ENCODE assay signal across 8 mouse cellular contexts in genomic region chr19:5799566-5800349, GRCm38 (mm10). TPM values are rescaled to one million over a fixed set of nuclear protein-coding genes. Genes with fewer than 3 reads are reported as not detected.
A peak's percentile ranks its signal among the peaks of the same experiment; 100 is the strongest.
DNase-seq lines count a peak whose midpoint lies in the region; ATAC-seq lines count a peak whose summit lies in the region.

No protein-coding gene starts in this region.

- H3K9ac ChIP-seq in embryonic facial prominence, embryonic 13.5 days, result peak overlapping the region; percentile 99
- H3K9ac ChIP-seq in intestine, embryonic 15.5 days, result peak overlapping the region; percentile 89
- H3K9ac ChIP-seq in midbrain, embryonic 15.5 days, result peak overlapping the region; percentile 77

- peaks cover 38% of the 10 kb centered on the region for H3K36me3 ChIP-seq in embryonic facial prominence, embryonic 13.5 days
- H3K36me3 ChIP-seq in intestine, embryonic 15.5 days, result peaks cover 20% of the 10 kb centered on the region
- peaks cover 9% of the 10 kb centered on the region for H3K36me3 ChIP-seq in midbrain, embryonic 15.5 days (replicated peaks)

- H3K27ac ChIP-seq in embryonic facial prominence, embryonic 13.5 days, result peak overlapping the region; percentile 100
- peak overlapping the region; percentile 84; the same call in 1 of the 2 replicates for H3K27ac ChIP-seq in intestine, embryonic 15.5 days
- peak overlapping the region; percentile 100 for H3K27ac ChIP-seq in midbrain, embryonic 15.5 days

- peak overlapping the region; percentile 91 for H3K4me3 ChIP-seq in embryonic facial prominence, embryonic 13.5 days
- H3K4me3 ChIP-seq in intestine, embryonic 15.5 days (replicated peaks), result peak overlapping the region; percentile 64
- H3K4me3 ChIP-seq in midbrain, embryonic 15.5 days, result peak overlapping the region; percentile 80

- peak; percentile 39 for DNase-seq in cerebellum, adult 11-12 months
- peak; percentile 49 for DNase-seq in CD4-positive helper T cell, adult 2 months (ENCODE audit: low read depth, low spot score)
- DNase-seq in urinary bladder, postnatal 36 days (ENCODE audit: low spot score in 2 of 2), result no peak
- DNase-seq in right cerebral cortex, adult 2 months (ENCODE audit: low spot score in 2 of 2), result no peak

- H3K4me1 ChIP-seq in embryonic facial prominence, embryonic 13.5 days, result peaks cover 43% of the 10 kb centered on the region
- H3K4me1 ChIP-seq in intestine, embryonic 15.5 days (replicated peaks), result peaks cover 30% of the 10 kb centered on the region
- peaks cover 38% of the 10 kb centered on the region for H3K4me1 ChIP-seq in midbrain, embryonic 15.5 days

- H3K9me3 ChIP-seq in embryonic facial prominence, embryonic 13.5 days, result no peaks in the 10 kb centered on the region
- no peaks in the 10 kb centered on the region for H3K9me3 ChIP-seq in intestine, embryonic 15.5 days
- no peaks in the 10 kb centered on the region for H3K9me3 ChIP-seq in midbrain, embryonic 15.5 days

- H3K27me3 ChIP-seq in embryonic facial prominence, embryonic 13.5 days, result no peaks in the 10 kb centered on the region
- H3K27me3 ChIP-seq in intestine, embryonic 15.5 days (replicated peaks), result no peaks in the 10 kb centered on the region
- no peaks in the 10 kb centered on the region for H3K27me3 ChIP-seq in midbrain, embryonic 15.5 days (replicated peaks)

- WGBS in embryonic facial prominence, embryonic 13.5 days, result 0% methylated on average over 10 of the region's 10 CpGs
- 0% methylated on average over 10 of the region's 10 CpGs for WGBS in intestine, embryonic 15.5 days
- 0% methylated on average over 10 of the region's 10 CpGs for WGBS in midbrain, embryonic 15.5 days

- ATAC-seq in cerebellum, adult (ENCODE audit: insufficient number of reproducible peaks, low FRiP score, low TSS enrichment), result no peak
- ATAC-seq in embryonic facial prominence, embryonic 13.5 days (ENCODE audit: insufficient number of reproducible peaks, insufficient read depth, low FRiP score, low TSS enrichment, low read depth), result no peak
- no peak for ATAC-seq in intestine, embryonic 15.5 days
- ATAC-seq in midbrain, embryonic 15.5 days (replicated peaks), result no peak

- H3K4me2 ChIP-seq in embryonic facial prominence, embryonic 13.5 days, result peak overlapping the region; percentile 95
- H3K4me2 ChIP-seq in intestine, embryonic 15.5 days (replicated peaks), result peak overlapping the region; percentile 81
- peak overlapping the region; percentile 89 for H3K4me2 ChIP-seq in midbrain, embryonic 15.5 days

RNA-seq across cellular contexts. Expression of gene Scyl1, which starts 28.5 kb away (rescaled TPM):
- 73.0 and 75.3 TPM in 2 replicates for polyA plus RNA-seq in embryonic facial prominence, embryonic 13.5 days (2015; fragmentation: Nextera tagmentation; extraction: Ambion mirVana)
- polyA plus RNA-seq in intestine, embryonic 15.5 days (2015; fragmentation: Nextera tagmentation; extraction: Ambion mirVana), result 60.6 and 60.9 TPM in 2 replicates
- polyA plus RNA-seq in midbrain, embryonic 15.5 days (2015; fragmentation: Nextera tagmentation; extraction: Ambion mirVana), result 87.6 and 94.7 TPM in 2 replicates

RNA-seq across cellular contexts. Expression of gene Ltbp3, which starts 59.1 kb away (rescaled TPM):
- polyA plus RNA-seq in embryonic facial prominence, embryonic 13.5 days (2015; fragmentation: Nextera tagmentation; extraction: Ambion mirVana), result 44.4 and 47.8 TPM in 2 replicates
- 20.7 and 21.7 TPM in 2 replicates for polyA plus RNA-seq in intestine, embryonic 15.5 days (2015; fragmentation: Nextera tagmentation; extraction: Ambion mirVana)
- 8.2 and 12.6 TPM in 2 replicates for polyA plus RNA-seq in midbrain, embryonic 15.5 days (2015; fragmentation: Nextera tagmentation; extraction: Ambion mirVana)

Comparison
In these comparisons a context has a peak if more than half of its experiments do, and no peak if none do; other contexts are left out.
1. DNase-seq: peak in cerebellum, adult 11-12 months (single experiment) and CD4-positive helper T cell, adult 2 months (single experiment); none in urinary bladder, postnatal 36 days (0 of 2) and right cerebral cortex, adult 2 months (0 of 2).
2. Peak in every context shown above with its lines, with median percentiles within 50 percentile points of each other: H3K27ac ChIP-seq, H3K4me2 ChIP-seq, H3K4me3 ChIP-seq and H3K9ac ChIP-seq.